Mouse (Mus musculus) cerebellum, postnatal 36 days (tissue): ENCODE results near the gene Creb3l4.
"Not testable (repeated sequence)": the region's sequence is repeated elsewhere in the genome, so short reads cannot be mapped to it uniquely, and the experiment has no call there.

ENCODE experiments used
- DNase-seq, 2 experiments: peaks; one replicate each; pipeline ENCODE4 v3.0.0; 2021 to 2022; ENCODE audit warnings: mixed read lengths in 2 of 2

Gene Creb3l4

DNA sequence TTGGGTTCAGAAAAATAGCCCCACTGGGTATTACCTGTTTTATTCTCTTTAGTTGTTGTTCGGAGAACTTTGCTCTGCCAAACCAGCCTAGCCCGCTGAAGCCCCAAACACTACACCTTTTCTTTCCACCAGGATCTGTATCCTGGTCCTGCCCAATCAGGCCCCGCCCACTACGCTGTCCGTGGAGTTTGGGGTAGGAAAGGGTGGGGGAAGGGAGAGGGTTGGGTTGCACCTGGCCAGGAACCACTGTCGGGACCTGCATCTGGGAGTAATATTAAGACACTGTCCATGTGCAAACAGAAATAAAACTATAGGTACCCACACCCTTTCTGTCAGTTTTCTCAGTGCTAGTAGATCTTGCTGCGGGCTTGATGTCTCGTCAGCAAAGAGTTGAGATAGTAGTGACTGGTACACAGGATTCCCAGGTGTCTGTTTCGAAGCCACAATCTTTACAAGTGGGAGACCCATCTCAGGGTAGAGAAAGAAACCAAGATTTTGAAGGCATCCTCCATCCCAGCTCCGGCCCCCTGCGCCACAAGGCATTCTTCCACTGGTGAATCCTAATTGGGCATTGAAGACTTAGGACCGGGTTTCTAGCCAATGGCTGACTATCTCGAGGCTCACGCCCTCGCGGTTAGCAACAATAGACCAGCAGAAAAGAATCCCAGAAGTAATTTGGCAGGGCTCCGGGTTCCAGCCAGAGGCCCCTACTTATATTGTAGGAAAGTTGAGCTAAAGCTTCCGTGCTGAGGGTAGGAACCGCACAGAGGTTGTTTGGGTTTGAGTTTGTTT lies at the start of gene Creb3l4:
Gene Creb3l4 (minus strand): TSS at position 529 of the 792 bp plus-strand sequence.
- DNase-seq = no peak

DNA sequence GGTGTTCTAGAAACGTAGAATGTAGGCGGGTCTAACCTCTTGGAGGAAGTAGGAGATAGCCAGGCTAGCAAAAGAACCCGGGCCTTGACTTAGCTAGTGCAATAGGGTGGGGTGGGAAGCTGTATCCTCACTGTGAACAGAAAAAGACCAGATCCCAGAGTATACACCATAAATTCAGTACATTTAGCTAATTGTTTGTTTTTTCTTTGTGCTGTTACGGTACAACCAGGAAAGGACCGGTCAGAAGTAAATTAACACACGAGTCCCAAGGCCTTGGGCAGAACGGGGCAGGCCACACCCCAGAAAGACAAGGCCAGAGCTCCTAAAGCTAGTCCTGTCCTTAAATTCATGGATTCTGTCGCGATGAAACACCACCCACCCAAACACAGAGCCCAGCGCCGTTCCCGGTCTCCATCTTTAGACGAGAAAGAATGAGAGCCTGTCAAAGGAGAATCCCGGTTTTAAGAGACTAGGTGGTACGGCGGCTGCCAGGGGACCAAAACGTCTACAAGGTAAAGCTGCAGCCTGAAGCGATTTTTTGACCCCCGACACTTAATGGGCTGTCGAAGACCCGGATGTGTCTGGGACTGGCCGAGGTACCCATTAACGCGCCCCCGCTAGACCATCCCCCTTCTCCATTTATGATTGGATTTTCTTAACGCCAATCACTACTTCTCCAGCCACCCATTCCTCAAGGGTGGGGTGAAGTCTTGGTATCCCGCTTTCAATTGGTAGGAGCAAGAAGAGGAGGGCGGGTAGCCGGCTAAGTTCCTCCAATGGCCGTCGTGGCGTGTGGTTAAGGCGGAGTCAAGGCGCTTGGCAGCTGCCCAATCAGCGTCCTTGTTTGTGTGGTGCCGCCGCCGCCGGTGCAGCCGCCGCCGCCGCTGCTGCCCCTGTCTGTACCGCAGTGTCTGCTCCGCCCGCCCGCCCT lies 49.3 kb upstream of the Creb3l4 start, which contains the start of gene Gatad2b:
Gene Gatad2b (plus strand): TSS at position 834 of the 931 bp plus-strand sequence.
- peak; percentile 99 to 100 for DNase-seq

DNA sequence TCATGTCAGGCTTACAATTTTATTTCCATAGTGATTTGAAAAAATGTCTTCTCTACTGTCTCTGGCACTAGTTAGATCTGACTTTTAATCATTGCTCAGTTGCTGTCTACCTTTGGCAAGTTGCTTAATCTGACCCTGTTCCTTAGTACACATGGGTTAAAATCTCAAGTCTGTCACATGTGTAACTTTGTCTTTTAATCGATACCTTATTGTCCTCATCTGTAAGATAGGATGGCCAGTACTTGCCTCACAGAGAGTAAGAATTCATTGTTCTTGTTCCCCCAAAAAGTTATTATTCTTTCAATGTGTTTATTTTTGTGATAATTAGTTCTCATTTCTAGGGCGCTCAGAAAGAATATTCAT lies 48.7 kb upstream of the Creb3l4 start:
- no peak for DNase-seq

DNA sequence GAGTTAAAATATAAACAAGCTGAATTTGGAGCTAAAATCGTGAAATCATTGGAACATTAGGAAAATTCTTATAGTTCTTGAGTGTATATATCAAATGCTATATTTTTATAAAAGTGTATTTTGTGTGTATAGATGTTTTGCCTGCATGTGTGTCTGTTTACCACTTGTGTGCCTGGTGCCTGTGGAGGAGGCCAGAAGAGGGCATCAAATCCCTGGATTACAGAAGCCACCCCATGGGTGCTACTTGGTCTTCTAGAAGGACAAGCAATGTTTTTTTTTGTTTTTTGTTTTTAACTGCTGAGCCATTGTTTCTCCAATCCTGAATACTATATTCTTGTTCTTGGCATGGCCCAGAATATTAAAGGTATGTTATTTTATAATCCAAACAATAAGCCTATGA lies 47.3 kb upstream of the Creb3l4 start:
- no peak for DNase-seq

DNA sequence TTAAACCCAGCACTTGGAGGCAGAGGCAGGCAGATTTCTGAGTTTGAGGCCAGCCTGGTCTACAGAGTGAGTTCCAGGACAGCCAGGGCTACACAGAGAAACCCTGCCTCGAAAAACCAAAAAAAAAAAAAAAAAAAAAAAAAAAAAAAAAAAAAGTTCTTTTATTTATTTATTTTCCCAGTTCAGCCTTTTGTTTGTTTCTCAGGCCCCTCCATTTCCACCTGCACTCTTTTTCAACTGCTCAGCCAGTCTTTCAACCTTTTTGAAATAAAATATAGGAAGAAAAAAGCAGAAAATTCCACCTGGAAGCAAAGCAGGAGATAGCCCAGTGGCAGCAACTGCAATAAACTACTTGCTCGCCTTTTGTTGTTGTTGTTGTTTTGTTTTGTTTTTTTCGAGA lies 46.1 kb upstream of the Creb3l4 start:
- DNase-seq = not testable (repeated sequence)

DNA sequence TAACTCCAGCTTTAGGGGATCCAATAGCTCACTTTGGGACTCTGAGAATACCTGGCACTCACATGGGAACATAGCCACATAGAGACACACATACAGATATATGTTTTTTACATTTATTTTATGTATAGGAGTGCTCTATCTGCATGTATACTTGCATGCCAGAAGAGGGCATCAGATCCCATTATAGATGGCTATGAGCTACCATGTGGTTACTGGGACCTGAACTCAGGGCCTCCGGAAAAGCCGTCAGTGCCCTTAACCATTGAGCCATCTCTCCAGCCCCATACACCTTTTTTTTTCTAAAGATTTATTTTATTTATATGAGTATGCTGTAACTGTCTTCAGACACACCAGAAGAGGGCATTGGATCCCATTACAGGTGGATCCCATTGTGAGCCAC lies 40.8 kb upstream of the Creb3l4 start:
- DNase-seq = no peak

DNA sequence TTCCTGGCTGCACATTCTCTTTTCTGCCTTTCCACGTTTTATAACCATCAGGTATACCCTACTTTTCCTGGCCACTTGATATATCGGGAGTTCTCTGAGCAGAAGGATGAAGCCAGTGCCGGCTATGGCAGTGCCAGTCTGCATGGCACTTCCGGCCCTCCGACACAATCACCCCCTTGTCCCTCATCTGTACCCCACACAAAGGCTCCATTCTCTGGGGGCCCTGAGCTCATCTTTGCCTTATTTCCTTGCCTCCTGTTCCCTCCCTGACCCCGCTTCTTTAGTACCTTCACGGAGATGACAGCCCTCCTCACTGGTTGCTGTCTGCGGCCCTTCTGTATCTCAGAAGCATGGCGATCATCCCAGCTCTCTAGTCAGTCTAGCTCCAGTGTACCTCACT lies 37.4 kb upstream of the Creb3l4 start:
- no peak for DNase-seq

DNA sequence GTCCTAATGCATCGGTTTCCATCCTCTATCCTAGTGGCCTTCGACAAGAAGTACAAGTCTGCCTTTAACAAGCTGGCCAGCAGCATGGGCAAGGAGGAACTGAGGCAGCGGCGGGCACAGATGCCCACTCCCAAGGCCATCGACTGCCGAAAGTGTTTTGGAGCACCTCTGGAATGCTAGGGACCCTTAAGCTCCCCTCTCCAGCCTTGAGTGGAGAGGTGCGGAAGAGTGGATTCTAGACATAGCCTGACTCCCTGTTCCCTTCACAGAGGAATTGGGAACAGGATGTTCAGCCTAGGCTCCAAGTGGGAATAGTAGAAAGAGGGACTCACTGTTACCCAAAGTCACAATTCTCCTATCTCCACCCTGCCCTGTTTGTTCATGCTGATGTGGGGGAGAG lies 36.4 kb upstream of the Creb3l4 start:
- DNase-seq = no peak

DNA sequence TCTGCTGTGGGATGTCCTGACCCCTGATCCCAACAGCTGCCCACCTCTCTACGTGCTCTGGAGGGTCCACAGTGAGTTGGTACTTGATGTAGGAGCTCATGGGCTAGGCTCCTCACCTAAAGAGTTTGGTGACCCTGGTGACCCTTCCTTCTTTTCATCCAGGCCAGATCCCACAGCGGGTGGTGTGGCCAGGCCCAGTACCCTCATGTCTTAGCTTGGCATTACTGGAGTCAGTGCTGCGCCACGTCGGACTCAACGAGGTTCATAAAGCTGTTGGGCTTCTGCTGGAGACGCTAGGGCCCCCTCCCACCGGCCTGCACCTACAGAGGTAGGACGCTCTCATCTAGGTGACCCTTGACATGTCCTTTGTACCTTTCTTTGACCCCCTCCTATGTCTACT lies 35.9 kb upstream of the Creb3l4 start:
- no peak for DNase-seq

DNA sequence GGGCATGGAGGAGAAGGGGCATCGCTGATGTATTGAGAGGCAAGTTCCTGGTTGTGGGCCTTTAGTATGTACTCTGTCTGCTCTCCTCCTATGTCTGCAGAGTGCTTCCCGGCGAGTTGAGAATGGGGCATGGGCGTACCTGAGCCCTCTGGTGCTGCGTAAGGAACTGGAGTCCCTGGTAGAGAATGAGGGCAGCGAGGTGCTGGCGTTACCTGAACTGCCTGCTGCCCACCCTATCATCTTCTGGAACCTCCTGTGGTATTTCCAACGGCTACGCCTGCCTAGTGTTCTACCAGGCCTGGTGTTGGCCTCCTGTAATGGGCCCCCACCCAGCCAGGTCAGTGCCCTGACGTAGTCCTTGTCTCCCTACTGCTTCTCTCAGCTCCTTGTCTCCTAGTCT lies 34.9 kb upstream of the Creb3l4 start:
- no peak for DNase-seq

DNA sequence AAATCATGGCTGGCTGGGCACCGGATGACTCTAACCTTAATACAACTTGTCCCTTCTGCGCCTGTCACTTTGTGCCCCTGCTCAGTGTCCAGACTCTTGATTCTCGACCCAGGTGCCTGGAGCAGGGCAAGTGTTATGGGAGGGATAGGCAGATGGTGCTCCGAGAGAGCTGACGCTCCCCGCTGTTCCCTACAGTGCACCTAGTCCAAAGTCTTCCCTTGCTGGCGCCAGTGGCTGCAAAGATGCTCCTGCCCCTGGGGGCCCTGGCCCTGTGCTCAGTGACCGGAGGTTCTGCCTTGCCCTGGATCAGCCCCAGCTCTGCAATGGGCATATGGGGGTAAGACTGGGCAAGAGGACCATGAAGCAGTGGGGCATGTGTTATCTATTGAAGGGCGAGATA lies 34.5 kb upstream of the Creb3l4 start:
- DNase-seq = peak; percentile 86 to 87

DNA sequence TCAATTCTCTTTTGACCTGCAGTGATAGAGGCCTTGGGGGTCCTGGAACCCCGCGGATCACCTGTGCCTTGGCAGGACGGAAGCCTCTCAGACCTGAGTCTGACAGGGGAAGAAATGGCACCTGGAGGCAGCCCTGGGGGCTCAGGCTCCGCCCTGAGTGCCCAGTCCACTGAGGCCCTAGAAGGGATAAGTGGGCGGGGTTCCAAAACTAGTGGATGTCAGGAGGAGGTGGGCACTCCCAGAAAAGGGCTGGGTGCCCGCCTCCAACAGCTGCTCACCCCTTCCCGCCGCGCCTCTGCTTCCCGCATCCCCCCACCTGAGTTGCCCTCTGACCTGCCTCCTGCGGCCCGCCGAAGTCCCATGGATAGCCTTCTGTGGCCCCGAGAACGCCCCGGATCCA lies 33.5 kb upstream of the Creb3l4 start:
- no peak for DNase-seq

DNA sequence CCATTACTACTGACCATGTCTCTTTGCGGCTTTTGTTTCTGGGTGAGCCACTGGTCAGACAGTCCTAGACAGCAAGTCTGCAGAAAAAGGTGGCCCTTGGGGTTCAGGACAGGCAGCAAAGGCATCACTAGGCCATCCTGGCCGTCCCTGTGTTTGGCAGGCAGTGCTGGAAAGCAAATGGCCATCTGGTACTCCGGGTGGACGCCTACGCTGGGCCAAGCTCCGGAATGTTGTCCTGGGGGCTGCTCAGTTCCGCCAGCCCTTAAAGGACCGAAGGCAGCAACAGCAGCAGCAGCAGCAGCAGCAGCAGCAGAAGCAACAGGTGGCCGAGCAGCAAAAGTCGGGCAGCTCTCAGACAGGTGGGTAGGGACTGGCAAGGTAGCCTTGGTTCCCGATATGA lies 32.0 kb upstream of the Creb3l4 start:
- DNase-seq = peak; percentile 74 to 79

DNA sequence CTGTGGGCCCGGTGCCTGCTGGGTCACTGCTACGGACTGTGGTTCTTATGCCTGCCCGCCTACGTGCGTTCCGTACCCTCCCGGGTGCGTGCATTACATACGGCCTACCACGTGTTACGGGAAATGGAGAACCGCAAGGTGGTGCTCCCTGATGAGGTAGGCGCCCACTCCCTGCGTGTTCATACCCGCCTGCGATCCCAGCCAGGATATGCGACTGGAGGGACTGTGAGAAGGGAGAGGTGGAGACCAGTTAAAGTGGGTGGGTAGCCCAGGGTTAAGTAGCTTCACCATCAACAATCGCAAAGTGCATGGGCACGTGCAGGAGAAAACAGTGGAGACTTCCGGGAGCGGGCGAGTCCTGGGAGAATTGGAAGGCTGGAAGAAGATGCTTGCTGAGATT lies 30.5 kb upstream of the Creb3l4 start:
- no peak for DNase-seq

DNA sequence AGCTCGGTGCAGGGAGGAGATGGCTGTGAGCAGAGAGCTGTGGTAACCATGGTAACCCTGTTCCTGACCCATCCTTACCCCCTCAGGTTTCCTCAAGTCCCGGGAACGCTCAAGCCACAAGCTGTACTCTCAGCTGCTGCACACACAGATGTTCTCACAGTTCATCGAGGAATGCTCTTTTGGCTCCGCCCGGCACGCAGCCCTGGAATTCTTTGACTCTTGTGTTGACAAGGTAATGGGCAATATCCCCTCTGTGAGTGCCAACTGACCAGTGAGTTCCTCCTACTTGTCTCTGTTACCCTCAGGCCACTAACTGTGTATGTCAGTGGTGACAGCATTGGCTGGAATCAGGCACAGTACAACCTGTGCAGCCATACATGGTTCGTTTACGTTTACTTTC lies 28.9 kb upstream of the Creb3l4 start:
- DNase-seq = no peak

DNA sequence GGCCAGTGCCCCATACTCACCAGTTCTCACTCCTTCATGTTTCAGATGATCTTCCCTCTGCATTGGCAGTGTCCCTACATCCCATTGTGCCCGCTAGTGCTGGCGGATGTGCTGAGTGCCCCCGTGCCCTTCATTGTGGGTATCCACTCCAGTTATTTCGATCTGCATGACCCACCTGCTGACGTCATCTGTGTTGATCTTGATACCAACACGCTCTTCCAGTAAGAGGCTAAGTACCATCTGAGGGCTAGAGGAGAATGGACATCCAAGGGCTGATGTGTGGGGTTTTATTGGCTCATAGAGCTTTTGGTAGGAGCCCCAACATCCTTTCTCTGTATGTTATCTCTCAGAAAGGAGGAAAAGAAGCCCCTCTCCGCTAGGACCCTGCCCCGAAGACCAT lies 27.5 kb upstream of the Creb3l4 start:
- DNase-seq = no peak

DNA sequence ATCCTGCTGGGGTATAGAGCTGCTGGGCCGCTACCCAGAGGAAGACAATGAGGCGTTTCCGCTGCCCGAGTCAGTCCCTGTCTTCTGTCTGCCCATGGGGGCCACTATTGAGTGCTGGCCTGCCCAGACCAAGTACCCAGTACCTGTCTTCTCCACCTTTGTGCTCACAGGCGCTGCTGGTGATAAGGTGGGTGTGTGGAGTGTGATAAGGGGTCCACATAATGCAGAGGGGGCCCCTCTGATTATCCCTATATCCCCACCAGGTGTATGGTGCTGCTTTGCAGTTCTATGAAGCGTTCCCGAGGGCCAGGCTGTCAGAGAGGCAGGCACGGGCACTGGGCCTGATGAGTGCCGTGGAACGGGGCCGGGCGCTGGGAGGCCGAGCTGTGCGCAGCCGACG lies 25.7 kb upstream of the Creb3l4 start:
- no peak for DNase-seq

DNA sequence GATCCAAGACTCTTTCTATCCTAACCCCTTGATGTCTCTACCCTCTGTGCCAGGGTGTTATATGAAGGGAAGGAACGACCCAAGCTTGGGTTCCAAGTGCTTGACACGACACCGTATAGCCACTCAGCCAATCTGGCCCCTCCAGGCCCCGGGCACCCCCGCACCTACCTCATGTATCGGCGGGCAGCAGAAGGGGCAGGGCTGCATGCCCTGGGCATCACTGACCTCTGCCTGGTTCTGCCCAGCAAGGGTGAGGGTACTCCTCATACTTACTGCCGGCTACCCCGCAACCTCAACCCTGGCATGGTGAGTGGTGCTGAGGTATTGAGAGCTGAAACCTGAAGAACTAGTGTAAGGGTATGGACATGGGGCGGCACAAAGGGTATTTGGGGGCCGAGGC lies 24.9 kb upstream of the Creb3l4 start:
- peak in 1 of 2 experiments; percentile 2 for DNase-seq

DNA sequence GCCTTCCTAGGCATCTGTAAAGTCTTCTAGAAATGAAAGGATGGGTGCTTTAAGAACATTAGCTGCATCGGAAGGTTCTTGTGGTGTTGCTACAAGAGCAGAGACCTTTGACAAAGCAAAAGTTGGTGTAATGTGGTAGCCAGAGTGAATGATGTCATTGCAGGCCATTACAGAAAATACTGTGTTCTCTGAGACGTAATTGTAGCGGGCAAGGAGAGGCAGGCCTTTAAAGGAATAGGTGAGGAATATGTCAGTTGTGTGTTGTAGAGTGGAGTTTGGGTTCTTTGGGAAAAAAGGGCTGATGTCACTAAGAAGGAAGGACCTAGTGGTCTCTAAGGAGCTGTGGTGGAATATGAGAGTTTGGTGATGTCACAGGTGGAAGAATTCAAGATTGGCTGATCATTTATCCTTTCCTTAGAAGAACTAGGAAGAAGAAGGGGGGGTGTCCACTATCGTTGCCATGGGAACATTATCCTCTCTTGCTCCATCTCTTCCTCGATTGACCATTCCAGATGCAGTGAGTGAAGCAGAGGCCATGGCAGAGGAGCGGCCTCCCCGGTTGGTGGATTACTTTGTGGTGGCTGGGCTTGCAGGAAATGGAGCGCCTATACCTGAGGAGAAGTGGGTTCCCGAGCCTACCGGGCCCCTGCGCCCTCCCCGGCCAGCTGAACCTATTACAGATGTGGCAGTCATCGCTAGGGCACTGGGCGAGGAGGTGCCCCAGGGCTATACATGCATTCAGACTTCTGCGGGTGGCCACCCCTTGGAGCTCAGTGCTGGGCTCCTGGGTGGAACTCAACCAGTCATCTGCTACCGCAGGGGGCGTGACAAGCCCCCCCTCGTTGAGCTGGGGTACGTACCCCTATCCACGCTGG lies 23.8 kb upstream of the Creb3l4 start:
- peak in 1 of 2 experiments; percentile 2 for DNase-seq

DNA sequence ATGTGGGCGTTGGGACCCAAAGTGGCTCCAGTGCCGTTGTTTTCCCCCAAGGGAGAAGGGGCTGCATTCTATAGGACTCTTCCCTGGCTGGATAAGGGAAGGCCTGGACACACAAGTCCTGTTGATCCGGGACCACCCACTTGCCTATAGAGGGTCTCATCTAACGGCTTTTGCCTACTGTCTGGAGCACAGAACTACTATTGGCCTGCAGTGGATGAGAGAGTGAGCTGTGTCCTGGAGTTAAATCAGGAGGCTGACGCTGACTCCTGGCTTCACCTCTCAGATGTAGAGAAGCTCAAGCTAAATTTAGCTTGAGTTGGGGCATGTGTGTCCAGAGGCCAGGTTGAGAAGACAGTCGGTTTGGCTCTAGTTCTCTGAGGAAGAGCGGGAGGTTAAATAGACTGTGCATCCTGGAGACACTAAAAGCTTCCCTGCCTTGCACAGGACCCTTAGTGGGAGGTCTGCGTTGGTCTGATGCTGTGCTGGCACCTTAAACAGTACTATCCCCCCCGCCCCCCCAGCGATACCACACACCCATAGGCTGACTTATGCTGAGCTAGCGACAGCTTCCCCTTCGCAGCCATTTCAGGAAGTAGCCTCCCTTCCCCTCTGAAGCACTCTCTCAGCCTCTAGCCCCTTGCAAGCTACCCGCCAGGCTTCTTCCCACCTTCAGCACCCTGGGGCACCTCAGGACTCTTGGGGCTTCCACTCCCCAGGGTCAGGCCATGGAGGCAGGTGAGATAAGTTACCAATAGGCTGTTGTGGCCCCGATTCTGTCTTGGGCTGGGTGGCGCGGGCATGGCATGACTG lies 22.8 kb upstream of the Creb3l4 start:
- peak; percentile 33 to 59 for DNase-seq

DNA sequence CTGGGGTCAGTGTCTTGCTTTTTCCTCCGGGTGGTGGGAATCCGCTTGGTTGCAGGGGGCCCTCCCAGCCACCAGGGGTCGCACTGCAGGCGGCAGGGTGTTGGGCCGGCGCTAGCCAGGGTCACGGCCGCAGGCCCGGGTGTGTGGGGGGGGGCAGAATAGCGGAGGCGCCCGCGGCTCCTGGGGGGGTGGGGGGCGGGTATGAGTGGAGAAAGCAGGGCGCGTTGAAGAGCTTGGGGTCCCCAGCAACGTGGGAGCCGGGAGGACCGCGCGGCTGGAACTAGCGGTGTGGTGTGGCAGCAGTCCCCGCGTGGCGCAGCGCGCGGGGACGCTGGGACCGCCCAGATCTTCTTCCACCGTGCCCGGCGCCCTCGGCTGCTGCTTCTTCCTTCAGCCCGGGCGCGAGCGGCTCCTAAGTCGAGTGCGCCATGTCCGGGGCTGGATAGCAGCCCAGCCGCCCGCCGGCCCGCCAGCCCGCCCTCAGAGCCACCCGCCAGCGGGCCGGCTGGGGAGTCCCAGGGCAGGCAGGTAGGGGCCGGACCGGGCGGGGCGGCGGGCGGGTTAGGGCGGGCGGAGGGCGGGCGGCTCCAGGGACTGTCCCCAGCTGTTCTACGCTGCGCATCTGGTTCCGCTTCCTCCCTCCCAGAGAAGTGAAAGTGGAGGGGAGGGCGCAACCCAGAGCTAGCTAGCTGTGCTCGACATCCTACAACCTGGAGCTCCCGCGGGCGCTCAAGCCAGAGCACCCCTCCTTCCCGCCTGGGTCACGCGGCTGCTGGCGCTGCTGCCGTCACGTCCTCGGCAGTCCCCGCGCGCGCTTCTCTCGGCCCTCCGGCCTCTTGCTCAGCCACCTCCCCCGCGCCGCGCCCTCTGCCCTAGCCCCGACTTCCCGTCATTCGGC lies 22.0 kb upstream of the Creb3l4 start, which contains the start of gene Dennd4b:
Gene Dennd4b (plus strand): TSS at position 152 of the 898 bp plus-strand sequence.
- DNase-seq = peak; percentile 93 to 94
